Mouse (Mus musculus) C2C12 (cell line): ENCODE measurements around the gene Ints14.

Source experiments
- CTCF ChIP-seq: IDR thresholded peaks from one replicate; pipeline ENCODE4 v1.5.1; 2011; ENCODE audit not compliant: control insufficient read depth, insufficient read depth, insufficient read length
- FOSL1 ChIP-seq: IDR thresholded peaks from one replicate; pipeline ENCODE4 v1.8.0; 2011; ENCODE audit warnings: mild to moderate bottlenecking, low read length; ENCODE audit not compliant: poor library complexity, insufficient read depth, severe bottlenecking
- MAX ChIP-seq: IDR thresholded peaks from one replicate; pipeline ENCODE4 v1.6.1; 2011; ENCODE audit warnings: mild to moderate bottlenecking, control low read depth
- MYOG ChIP-seq: IDR thresholded peaks from one replicate; pipeline ENCODE4 v1.6.1; 2011; ENCODE audit not compliant: control insufficient read depth, insufficient read length; ENCODE audit errors: extremely low read depth
- USF1 ChIP-seq: IDR thresholded peaks from one replicate; pipeline ENCODE4 v1.6.1; 2011; ENCODE audit warnings: low read depth, mild to moderate bottlenecking, control low read depth, moderate library complexity

GRCm38 (mm10) chr9:65016241-65016977 is 55.7 kb downstream of the Ints14 start:
- TF ChIP-seq FOSL1 (no peak), CTCF (no peak), MYOG (no peak), USF1 (no peak), MAX (no peak)
